Mouse (Mus musculus) liver, postnatal 0 days (tissue): ENCODE measurements around the gene Dtnbp1. TPM values are rescaled to one million over a fixed set of nuclear protein-coding genes. Genes with fewer than 3 reads are reported as not detected.

Experiments used
- ATAC-seq: fragments of 200-750 bp; cut with Nextera tagmentation; 2 replicates; pipeline ENCODE4 v1.8.0; 2017; ENCODE audit warnings: mild to moderate bottlenecking, moderate library complexity
- DNase-seq: peaks from one replicate; pipeline ENCODE4 v3.0.0-alpha.2; 2016
- H3K27ac ChIP-seq: fragments of 300-500 bp; sonication (generic); 2 replicates; pipeline ENCODE4 v1.5.1; 2014; ENCODE audit warnings: antibody characterized with exemption, moderate library complexity, mild to moderate bottlenecking, low read depth
- H3K27me3 ChIP-seq: fragments of 300-500 bp; sonication (generic); 2 replicates; pipeline ENCODE4 v1.6.1; 2014; ENCODE audit warnings: low read length, control low read depth, mixed read lengths; ENCODE audit not compliant: insufficient read depth
- H3K36me3 ChIP-seq: fragments of 300-500 bp; sonication (generic); replicated peaks from 2 replicates; pipeline ENCODE4 v1.6.1; 2014; ENCODE audit warnings: mild to moderate bottlenecking, control low read depth, low read length, moderate library complexity, mixed read lengths; ENCODE audit not compliant: insufficient read depth
- H3K4me1 ChIP-seq: fragments of 300-500 bp; sonication (generic); 2 replicates; pipeline ENCODE4 v1.6.1; 2014; ENCODE audit warnings: antibody characterized with exemption, mild to moderate bottlenecking, control low read depth; ENCODE audit not compliant: insufficient read depth
- H3K4me2 ChIP-seq: fragments of 300-500 bp; sonication (generic); 2 replicates; pipeline ENCODE4 v1.6.1; 2014; ENCODE audit warnings: low read depth, mild to moderate bottlenecking, low read length, moderate library complexity, mixed read lengths
- H3K4me3 ChIP-seq: fragments of 300-500 bp; sonication (generic); 2 replicates; pipeline ENCODE4 v1.5.1; 2014; ENCODE audit warnings: low read depth, low read length
- H3K9ac ChIP-seq: fragments of 300-500 bp; sonication (generic); replicated peaks from 2 replicates; pipeline ENCODE4 v1.6.1; 2014; ENCODE audit warnings: mild to moderate bottlenecking, moderate library complexity
- H3K9me3 ChIP-seq: fragments of 300-500 bp; sonication (generic); 2 replicates; pipeline ENCODE4 v1.6.1; 2016; ENCODE audit warnings: mild to moderate bottlenecking, control low read depth, low read length, mixed read lengths
- CTCF ChIP-seq: sonication (generic); IDR thresholded peaks from 2 replicates; pipeline ENCODE4 v1.5.1; 2016; ENCODE audit warnings: antibody characterized with exemption, low read depth
- EP300 ChIP-seq: IDR thresholded peaks from 2 replicates; pipeline ENCODE4 v1.6.1; 2016; ENCODE audit warnings: antibody characterized with exemption, low read depth, mild to moderate bottlenecking
- WGBS: fragments of 180-500 bp; shearing (Covaris S2); extraction: QIAGEN DNeasy Blood & Tissue Kit; methylation state at CpG from one replicate; pipeline ENCODE4 v1.1.7; 2014; ENCODE audit not compliant: insufficient replicate concordance; 5-methylcytosine and 5-hydroxymethylcytosine counted together
- polyA plus RNA-seq: library from polyadenylated mRNA; unstranded; fragments of >200 nt; fragmentation: Nextera tagmentation; extraction: Ambion mirVana; gene quantifications from 2 replicates; pipeline ENCODE4 v1.2.1, GENCODE M21; 2015

Dtnbp1 gene
- polyA plus RNA-seq: 34.2 and 40.5 TPM in 2 replicates

DNA sequence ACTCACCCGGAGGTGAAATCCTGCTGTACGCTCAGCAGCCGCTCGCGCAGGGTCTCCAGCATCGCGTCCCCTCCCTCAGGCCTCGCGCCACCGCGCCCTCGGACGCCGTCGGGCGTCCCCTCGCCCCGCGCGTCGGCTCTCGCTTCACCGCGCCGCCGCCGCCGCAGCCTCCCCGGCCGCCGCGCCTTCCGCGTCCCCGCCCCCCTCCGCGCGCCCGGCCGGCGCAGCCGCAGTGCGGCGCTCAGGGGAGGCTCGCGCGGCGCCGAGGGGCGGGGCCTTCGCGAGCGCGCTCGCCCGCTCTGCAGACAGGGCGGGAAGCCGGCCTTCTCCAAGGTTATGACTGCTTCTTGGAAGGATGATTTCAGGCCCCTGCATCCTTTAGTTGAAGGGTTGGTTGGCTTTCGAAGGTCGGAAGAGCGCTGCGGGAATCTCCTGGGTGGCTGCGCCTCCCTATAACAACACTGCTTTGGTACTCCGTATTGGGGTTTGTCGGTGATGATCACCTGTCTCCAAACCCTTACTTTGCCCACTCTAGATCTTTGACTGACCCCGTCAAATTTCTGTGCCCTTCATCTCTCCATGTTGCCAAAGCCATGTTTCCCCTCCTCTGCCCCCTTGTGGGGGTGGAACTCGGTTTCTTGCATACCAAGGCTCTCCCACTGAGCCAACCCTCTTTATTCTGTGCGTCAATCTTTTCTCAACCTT is at the start of gene Dtnbp1:
Dtnbp1 (minus strand) TSS at position 237 of the 705 bp plus-strand sequence.
- peaks cover 7% of the 10 kb centered on the region for H3K4me1 ChIP-seq
- TF ChIP-seq EP300 (no peak), CTCF (peak; percentile 32; the same call in 1 of the 2 replicates)
- peak within 1 kb of the TSS; percentile 82 for H3K4me3 ChIP-seq
- H3K36me3 ChIP-seq: peaks cover 3% of the 10 kb centered on the region; the same call in 1 of the 2 replicates
- H3K9me3 ChIP-seq: no peaks in the 10 kb centered on the region
- 4% methylated on average over 57 of the region's 68 CpGs for WGBS
- no peaks in the 10 kb centered on the region for H3K27me3 ChIP-seq
- peak within 1 kb of the TSS; percentile 96 for H3K4me2 ChIP-seq
- peak within 1 kb of the TSS; percentile 87 for H3K9ac ChIP-seq
- DNase-seq: peak; percentile 85
- peak; percentile 87 for ATAC-seq
- peak within 1 kb of the TSS; percentile 96 for H3K27ac ChIP-seq

DNA sequence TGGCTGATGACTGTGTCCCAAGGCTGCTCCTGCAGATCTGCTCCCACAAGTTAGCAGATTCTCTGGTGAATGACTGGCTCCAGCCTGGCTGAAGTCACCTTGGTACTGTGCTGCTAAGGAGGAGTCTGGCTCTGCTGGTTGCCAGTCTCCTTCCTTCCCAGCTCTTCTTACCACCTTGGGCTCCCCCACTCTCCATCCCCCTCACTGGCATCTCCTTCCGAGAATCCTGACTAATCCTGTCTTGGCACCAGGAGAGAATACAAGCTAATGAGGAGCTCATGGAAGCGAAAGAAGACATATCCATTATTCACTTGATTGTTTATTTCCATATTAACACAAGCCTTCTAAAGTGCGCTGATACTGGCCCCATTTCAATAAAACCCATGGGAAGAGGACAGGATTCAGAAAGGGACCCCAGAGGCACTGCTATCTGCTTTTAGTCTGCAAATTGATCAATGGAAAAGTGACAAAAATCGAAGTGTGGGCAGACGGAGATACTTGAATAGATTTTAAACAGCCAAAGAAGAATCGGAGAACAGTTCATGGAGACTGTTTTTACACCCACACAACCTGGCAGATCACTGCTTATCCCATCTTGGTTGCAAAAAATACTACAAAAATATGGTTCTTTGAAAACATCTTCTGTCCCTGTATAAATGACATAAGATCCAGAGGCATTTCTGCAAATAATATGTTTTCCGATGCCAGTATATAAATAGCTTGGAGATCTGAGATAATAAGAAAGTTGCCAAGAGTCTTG is 47.5 kb upstream of the Dtnbp1 start:
- 75% methylated on average over 7 of the region's 7 CpGs for WGBS
- Histone ChIP-seq H3K27ac (no peak overlapping the region), H3K9ac (no peak overlapping the region), H3K36me3 (no peaks in the 10 kb centered on the region), H3K4me2 (no peak overlapping the region), H3K9me3 (no peaks in the 10 kb centered on the region), H3K4me1 (no peaks in the 10 kb centered on the region), H3K4me3 (no peak overlapping the region), H3K27me3 (0 out of 2 replicates have a peak, but pooled peaks cover 23% of the 10 kb centered on the region)
- no peak for ATAC-seq
- DNase-seq: no peak
- TF ChIP-seq EP300 (no peak), CTCF (no peak)

DNA sequence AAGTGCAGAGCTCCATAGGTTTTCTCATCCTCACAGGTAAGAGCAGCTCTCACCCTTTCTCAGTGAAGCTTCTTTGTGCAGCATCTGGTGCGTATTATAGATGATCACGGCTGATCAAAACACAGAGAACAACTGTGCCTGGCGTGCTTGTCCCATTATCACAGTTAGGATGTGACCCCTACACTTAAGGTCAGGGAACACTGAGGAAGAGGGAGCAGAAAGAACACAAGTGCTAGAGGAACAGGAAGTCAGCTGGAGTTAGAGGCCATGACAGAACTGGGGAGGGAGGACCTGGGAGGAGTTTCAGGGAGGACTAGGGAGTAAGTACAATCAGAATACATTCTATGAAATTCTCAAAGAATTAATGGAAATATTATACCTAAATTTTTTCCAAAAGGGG is 41.5 kb upstream of the Dtnbp1 start:
- TF ChIP-seq CTCF (no peak), EP300 (no peak)
- WGBS: 69% methylated on average over 3 of the region's 3 CpGs
- no peak overlapping the region for H3K27ac ChIP-seq
- no peaks in the 10 kb centered on the region for H3K9me3 ChIP-seq
- no peaks in the 10 kb centered on the region for H3K4me1 ChIP-seq
- DNase-seq (no peak), ATAC-seq (no peak)
- 0 out of 2 replicates have a peak, but pooled peaks cover 5% of the 10 kb centered on the region for H3K27me3 ChIP-seq
- no peaks in the 10 kb centered on the region for H3K36me3 ChIP-seq
- no peak overlapping the region for H3K4me2 ChIP-seq
- no peak overlapping the region for H3K9ac ChIP-seq
- H3K4me3 ChIP-seq: no peak overlapping the region

DNA sequence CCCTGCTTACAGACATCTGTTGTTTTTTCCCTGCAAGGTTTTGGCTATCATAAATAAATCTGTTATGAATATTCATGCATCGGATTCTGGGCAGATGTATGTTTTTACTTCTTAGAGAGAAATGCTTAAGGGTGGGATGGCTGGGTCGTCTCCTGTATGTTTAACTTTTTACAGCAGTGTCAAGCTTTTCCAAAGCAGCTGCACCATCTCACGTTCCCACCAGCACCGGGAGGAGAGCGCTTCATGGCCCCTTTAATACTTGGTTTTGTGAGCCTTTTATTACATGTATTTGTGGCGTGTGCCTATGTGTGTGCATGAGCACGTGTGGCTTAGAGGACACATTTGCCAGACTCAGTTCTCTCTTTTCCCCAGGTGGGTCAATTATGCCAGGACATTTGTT is 38.8 kb upstream of the Dtnbp1 start:
- H3K36me3 ChIP-seq: no peaks in the 10 kb centered on the region
- H3K4me2 ChIP-seq: no peak overlapping the region
- WGBS: 81% methylated on average over 7 of the region's 7 CpGs
- ATAC-seq (no peak), DNase-seq (no peak)
- TF ChIP-seq EP300: no peak
- TF ChIP-seq CTCF: no peak
- no peak overlapping the region for H3K27ac ChIP-seq
- no peaks in the 10 kb centered on the region for H3K4me1 ChIP-seq
- no peak overlapping the region for H3K9ac ChIP-seq
- H3K27me3 ChIP-seq: 0 out of 2 replicates have a peak, but pooled peaks cover 7% of the 10 kb centered on the region
- no peaks in the 10 kb centered on the region for H3K9me3 ChIP-seq
- H3K4me3 ChIP-seq: no peak overlapping the region

DNA sequence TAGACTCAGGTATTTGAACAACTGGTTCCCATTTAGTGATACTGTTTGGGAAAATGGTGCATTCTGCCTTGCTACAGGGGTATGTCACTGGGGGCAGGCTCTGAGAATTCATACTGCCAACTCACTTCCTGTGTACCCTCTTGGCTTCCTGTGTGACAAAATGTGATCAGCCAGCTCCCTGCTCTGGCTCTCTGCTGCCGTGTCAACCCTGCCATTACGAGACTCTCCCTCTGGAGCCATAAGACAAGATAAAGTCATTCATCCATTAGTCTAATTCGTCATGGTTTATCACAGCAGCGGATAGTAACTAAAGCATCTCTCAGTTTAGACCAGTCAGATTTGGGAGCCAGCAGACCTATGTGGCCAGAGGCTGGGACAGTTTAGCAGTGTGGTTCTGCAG is 38.2 kb upstream of the Dtnbp1 start:
- Histone ChIP-seq H3K27ac (no peak overlapping the region), H3K9me3 (no peaks in the 10 kb centered on the region), H3K4me2 (no peak overlapping the region), H3K36me3 (no peaks in the 10 kb centered on the region), H3K4me1 (no peaks in the 10 kb centered on the region), H3K27me3 (0 out of 2 replicates have a peak, but pooled peaks cover 5% of the 10 kb centered on the region), H3K4me3 (no peak overlapping the region), H3K9ac (no peak overlapping the region)
- 39% methylated on average over 4 of the region's 4 CpGs for WGBS
- TF ChIP-seq CTCF: no peak
- no peak for TF ChIP-seq EP300
- ATAC-seq (no peak), DNase-seq (no peak)

DNA sequence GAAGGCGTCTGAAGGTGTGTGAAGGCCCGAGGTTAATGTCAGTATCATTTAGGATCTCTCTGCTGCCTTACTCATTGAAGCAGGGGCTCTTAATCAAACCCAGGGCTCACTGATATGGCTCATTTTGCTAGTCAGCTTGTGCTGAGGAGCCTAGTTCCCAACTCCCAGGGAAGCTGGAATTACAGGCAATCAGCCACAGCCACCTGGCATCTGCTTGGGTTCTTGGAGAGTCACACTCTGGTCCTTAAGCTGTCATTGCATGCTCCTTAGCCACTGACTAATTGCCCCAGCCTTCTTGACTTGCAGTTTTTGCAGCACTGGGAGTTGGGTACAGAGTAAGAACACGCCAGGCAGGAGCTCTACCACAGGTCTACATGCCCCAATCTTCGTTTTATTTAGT is 34.5 kb upstream of the Dtnbp1 start:
- ATAC-seq: no peak
- no peak overlapping the region for H3K27ac ChIP-seq
- H3K9me3 ChIP-seq: no peaks in the 10 kb centered on the region
- no peak for TF ChIP-seq EP300
- no peak for TF ChIP-seq CTCF
- 0 out of 2 replicates have a peak, but pooled peaks cover 11% of the 10 kb centered on the region for H3K27me3 ChIP-seq
- no peak overlapping the region for H3K9ac ChIP-seq
- no peaks in the 10 kb centered on the region for H3K36me3 ChIP-seq
- H3K4me1 ChIP-seq: no peaks in the 10 kb centered on the region
- DNase-seq: no peak
- no peak overlapping the region for H3K4me2 ChIP-seq
- WGBS: 77% methylated on average over 4 of the region's 4 CpGs
- no peak overlapping the region for H3K4me3 ChIP-seq
